Mouse (Mus musculus): ENCODE data around the gene Hrh1.

Gene Hrh1

DNA sequence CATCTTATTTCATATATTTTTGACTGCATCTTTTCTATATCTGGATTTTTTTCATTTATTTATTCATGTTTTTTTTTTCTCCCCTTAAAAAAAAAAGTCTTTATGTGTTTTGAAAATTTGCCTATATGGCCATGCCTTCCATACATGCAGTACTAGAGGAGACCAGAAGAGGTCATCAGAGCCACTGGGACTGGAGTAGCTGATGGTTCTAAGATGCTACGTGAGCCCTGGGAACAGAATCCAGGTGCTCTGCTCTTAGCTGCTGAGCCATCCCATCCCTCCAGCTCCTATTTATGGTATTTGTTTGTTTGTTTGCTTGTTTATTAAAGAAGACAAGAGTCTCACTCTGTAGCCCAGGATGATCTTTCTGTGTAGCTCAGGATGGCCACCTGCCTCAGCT is 8.9 kb downstream of the Hrh1 start:
- DNase-seq (ENCODE audit: low read depth, low spot score), result peak; percentile 44

DNA sequence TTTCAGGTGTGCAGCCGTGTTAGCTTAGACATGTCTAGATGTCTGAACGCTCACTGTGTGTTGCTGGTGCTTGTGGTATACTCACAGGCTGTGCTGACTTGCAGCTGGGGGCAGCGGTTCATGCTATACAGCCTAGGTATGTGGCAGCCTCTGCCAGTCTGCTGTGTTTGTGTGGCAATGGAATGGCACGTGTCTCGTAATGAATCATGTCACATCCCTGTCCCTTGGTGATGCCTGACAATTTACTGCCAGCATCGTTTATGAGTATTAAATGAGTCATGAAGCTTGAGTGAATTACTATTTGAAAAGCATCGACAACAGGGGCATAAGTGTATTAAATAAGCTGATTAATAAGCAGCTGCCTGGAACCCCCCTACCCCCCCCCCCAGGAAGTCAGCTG is 9.3 kb downstream of the Hrh1 start:
- DNase-seq (ENCODE audit: low read depth, low spot score), result no peak

DNA sequence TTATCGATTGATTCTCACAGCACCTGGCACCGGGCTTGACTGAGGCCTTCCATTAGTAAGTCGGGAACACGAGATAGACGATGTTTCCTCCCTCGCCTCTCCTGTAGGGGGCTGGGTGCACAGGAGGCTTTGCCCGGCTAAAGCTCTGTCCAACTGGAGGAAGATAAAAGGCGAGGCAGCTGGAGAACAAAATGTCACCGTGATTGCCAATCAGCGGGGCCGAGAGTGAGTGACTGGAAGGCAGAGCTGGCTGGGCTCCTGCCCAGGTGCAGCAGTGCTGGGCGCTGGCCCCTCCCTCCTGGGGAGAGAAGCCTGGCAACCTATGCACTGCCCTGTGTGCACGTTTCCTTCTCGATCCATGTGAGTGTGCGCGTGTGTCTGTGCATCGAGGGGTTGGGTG is 10.5 kb downstream of the Hrh1 start:
- DNase-seq (ENCODE audit: low read depth, low spot score), result peak; percentile 36

DNA sequence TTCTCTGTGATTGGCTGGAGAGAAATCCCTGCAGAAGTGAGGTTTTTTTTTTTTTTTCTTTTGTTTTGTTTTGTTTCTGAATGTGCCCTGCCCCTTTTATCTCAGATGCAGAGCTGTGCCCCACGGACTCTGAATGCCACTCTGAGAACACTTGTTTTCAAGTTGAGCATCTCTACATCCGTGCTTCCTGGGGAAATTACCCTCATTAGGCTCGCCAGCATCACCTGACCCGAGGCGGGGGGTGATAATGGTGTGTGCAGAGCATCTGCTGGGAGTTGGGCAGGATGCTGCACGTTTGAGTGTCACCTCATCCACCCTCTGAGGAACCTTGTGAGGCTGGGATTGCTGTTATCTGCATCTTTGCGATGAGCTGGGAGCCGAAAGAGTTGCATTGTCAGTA is 14.2 kb downstream of the Hrh1 start:
- no peak for DNase-seq (ENCODE audit: low read depth, low spot score)

DNA sequence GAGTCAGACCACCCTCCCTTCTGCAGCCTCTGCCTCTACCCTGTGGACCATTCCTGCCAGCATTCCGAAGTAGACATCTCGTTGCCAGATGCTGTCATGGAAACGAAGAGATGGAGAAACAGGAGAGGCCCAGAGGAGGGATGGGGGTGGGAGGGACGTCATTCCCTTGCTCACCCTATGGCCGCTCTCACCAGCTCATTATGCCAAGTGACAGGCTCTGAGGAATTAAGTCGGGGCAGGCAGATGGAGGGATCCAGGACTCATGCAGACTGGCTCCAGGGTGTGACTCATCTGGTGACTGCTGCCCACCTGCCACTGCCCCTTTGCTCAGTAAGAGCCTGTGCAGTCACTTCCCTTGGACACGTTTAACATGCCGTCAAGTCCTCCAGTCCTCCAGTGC is 16.8 kb downstream of the Hrh1 start:
- DNase-seq (ENCODE audit: low read depth, low spot score), result no peak

DNA sequence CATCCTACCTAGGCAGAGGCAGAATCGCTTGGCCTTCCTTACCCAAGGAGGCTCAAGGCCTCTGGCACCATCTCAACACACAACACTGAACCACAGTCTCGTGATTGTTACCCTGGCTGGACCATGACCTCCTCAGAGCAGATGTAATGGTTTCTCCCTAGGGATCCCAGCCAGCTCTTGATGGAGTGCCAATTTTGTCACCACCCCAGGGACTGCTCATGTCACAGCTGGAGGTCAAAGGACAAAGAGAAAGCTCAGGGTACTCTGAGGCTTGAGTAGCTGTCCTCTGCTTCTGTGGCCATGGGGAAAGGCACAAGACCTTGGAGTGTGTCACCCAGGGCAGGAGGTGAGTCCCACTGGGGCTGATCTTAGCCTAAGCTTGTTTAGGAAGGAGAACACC is 20.3 kb downstream of the Hrh1 start:
- no peak for DNase-seq (ENCODE audit: low read depth, low spot score)

DNA sequence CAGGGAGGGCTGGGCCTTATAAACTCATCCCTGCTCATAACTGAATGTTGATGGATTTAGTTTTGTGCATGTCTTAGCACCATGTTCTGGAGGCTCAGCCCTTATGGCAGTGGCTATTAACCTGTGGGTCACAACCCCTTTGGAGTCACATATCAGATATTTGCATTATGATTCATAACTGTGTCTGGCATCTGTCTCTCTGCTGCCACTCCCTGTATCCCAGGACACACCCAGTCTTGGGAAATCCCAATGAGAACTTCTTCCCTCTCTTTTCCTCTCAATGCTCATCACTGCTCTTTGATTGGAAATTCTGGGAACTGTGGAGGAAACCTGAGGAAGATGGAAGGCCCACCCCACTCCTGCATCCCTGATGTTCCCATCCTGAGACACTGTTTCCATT is 23.3 kb downstream of the Hrh1 start:
- no peak for DNase-seq (ENCODE audit: low read depth, low spot score)

DNA sequence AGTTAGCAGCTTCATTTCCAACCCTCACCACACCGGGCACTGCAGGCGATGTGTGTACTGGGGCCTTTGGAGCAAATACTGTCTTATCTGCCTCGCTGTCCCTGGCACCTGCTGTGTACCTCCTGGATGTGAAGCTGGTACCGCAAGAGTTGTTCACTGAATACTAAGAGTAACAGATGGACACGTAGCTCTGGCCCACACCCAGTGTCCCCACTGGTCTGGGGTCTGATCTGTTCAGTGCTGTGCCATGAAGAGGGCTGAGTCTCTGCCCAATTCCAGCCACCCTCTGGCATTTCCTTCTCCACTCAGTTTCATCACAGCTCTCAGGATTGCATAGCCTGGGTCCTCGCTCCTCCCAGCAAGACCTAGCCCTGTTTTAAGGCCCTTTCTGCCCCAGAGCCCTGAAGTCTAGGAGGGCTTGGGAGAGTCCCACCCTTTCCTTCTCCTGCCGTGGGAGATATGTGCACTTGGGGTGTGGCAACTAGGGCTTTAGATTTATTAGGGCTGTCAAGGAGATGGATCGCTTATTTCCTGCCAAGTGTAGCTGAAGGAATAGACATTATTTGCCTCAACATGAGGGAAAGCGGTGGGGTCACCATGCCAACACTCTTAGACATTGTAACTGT is 25.4 kb downstream of the Hrh1 start:
- no peak for DNase-seq (ENCODE audit: low read depth, low spot score)

DNA sequence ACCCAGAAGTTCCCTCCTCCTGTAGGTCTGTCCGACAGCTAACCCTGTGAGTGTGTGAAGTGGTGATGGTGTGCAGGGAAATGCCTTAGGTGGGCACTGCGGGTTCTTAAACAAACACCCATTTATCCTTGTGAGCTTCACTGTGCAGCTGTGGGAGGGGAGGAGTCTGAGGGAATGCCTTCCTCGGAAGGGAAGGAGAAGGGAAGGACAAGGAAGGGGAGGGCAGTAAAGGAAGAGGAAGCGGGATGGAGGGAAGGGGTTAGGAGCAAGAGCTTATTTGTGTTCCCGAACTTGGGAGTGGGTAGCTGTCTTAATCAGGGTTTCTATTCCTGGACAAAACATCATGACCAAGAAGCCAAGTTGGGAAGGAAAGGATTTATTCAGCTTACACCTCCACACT is 27.6 kb downstream of the Hrh1 start:
- no peak for DNase-seq (ENCODE audit: low read depth, low spot score)

DNA sequence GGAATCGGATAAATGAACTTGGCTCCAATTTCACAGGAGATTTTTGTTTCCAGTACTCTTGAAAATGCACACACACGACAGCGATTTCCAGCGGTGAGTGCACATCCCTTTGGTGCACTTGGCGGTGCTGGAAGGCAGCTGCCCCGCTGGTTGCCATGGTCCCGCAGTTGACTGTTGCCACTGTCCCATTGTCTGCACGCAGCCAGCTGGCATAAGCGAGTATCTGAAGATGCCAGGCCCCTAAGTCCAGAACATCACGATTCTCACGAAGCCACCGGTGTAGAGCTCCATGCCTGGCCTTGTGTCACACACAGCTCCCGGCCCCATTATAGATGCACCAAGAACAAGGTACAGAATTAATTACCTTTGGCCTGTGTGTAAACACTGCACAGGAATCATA is 29.9 kb downstream of the Hrh1 start:
- DNase-seq (ENCODE audit: low read depth, low spot score), result no peak

DNA sequence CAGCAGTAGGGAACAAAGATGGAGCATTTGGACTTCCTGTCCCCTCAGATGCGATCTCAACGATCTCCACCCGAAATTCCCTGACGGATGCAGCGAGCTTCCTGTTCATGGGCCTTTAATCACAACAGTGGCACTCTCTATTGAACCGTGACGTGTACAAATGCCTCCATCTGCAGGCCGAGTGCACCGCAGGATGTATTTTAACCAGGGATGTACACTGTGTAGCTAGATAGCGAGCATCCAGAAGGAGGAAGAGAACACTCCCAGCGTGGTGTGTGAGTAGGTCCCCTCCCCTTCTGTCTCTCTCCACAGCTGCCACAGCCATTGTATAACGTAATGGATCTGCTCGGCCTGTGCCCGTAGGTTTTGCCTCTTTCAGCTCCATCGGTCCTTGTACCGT is 31.1 kb downstream of the Hrh1 start:
- DNase-seq (ENCODE audit: low read depth, low spot score), result no peak

DNA sequence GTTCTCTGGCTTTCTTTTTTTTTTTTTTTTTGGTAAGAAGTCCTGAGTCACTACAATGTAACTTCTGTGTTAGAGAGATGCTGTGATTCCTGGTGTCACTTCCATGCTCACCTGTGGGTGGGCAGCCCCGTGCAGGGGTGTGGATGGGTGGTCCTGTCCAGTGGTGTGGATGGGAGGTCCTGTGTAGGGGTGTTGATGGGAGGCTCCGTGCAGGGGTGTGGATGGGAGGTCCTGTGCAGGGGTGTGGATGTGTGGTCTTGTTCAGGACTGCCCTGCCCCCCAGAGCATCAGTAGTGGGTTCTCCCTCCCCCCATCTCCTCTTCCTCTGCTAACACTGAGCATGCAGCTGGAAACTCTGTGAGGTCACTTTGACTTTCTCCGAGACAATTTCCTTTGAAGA is 34.9 kb downstream of the Hrh1 start:
- no peak for DNase-seq (ENCODE audit: low read depth, low spot score)

DNA sequence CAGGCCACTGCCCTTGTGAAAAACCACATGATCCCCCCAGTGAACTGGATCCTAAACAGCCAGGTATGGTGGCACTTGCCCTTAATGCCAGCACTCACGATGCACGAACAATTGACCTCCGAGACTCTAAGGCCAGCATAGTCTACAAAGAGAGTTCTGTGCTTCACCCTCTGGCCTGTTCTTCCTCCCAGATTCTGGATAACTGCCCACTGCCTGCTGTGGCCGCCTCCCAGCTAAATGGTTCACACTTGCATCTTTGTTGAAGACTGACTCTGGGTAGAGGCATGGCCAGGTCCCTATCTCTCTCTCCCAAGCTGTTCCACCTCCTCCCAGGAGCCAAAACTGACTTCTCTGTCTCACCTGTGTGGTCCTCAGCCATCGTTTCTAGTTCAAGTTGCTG is 36.8 kb downstream of the Hrh1 start:
- no peak for DNase-seq (ENCODE audit: low read depth, low spot score)

DNA sequence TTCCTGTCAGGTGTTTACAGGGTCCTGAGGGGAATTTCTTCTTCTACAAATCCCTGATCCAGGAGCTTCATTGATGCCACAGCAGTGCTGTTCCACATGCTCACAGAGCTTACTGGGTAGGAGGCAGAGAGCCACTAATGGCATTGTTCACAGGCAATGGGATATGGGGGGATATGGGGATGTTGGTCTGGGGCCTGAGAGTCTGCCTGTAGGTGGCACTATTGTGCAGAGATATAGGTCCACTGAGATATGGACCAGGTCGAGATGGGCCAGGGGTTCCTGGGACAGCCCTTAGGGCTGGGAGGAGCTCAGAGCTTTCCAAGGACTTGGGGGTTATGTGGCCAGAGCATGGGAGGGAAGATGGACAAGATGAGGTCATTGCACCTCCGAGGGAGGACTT is 42.6 kb downstream of the Hrh1 start:
- DNase-seq (ENCODE audit: low read depth, low spot score), result peak; percentile 35

DNA sequence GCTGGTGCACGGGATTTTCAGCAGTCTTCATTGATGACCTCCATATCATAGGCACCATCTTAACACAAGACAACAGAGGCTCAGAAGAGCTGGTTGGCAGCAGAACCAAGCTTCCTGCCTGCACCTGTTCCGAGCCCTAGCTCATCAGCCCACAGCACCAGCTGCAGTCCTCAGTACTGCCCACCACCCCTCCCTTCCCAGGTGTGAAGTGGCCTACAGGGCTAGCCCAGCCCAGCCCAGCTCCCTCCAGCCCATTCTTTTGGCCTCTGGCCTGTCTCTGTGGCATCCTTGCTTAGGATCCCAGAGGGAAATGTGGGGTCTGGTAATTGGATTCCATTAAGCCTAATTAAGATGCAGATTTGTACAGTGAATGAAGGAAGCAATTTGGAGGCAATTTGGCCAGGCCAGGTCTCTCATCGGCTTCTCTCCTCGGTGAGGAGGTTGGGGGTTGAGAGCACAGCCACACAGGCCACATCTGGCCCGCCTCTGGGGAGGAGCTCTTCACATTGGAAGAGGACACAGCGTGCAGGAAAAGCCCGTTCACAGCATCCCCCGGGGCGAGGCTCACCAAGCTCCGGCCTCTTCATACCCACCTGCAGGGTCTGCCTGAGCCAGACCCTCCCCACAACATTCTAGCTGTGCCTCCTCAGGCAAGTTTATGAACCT is 43.2 kb downstream of the Hrh1 start:
- DNase-seq (ENCODE audit: low read depth, low spot score), result no peak

DNA sequence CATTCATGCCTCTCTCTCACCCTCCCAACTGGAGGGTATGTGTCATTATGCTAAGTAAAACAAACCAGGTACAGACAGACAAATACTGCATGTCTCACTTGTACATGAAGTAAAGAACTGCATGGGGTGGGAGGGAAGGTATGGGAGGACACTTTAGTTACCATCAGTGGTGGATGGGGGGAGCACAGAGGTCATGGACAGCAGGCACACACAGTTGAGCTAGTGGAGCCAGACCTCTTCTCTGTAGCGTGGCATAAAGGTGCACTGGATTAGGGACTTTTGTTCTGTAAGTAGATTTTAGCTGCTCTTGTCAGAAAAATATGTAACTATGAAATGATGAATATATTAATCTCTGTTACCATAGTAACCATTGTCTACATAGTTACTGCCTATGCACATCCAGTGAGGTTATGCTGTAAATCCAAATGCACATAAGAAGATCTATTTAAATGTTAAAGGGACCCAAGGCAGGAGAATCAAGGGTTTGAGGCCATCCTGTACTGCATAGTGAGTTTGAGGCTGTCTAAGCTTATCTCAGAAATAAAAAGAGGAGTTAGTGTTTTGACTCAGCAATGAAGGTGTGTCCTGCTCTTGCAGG is 46.6 kb downstream of the Hrh1 start:
- no peak for DNase-seq (ENCODE audit: low read depth, low spot score)

DNA sequence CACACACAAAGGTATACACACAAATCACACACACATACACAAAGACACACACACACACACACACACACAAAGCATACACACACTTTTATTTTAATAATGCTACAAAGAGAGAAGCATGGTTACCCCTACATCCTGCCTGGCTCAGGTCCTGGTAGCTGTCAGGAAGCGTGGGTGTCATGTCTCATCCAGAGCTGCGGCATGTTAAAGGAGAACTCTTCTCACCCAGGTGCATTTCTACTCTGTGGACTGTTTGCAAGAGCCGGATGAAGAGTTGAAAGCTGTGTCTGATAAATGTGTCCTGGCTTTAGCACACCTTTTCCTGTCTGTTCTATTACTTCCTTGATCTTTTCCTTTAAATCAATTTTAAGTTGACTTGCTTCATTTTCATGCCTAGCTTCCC is 47.2 kb downstream of the Hrh1 start:
- no peak for DNase-seq (ENCODE audit: low read depth, low spot score)

DNA sequence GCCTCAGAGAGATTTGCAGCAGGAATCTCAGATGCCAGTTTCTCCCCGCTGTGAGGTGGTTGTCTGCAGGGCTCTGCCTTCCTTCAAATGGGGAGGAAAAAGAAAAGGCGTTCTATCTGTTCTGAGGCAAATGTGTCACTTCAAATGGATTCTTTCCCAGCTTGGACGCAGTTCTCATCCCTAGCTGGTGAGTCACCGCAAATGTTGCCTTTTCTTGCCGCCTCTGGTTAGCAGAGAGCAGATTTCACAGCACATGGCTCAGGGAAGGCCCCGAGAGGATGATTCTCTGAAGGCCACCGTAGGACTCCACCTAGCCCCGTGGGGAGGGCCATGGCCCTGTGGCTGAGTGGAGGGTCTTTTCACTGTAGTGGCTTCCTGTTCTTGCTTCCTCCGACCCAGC is 51.2 kb downstream of the Hrh1 start:
- DNase-seq (ENCODE audit: low read depth, low spot score), result no peak

DNA sequence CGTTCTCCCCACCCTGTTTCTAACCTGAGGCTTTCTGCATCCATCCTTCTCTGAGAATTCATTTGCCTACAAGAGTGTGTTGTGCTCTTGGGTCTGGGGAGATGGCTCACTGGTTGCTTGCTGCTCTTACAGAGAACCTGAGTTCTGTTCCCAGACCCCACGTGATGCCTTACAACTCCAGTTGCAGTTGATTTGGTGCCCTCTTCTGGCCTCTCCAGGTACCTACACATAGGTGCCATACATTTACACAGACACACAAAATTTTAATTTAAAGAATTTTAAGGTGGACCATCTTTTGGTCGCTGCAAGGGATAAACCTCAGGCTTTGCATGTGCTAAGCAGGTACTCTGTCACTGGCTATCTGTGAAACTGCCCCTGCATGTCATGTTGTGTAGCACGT is 57.5 kb downstream of the Hrh1 start:
- peak; percentile 68 for DNase-seq (ENCODE audit: low read depth, low spot score)

DNA sequence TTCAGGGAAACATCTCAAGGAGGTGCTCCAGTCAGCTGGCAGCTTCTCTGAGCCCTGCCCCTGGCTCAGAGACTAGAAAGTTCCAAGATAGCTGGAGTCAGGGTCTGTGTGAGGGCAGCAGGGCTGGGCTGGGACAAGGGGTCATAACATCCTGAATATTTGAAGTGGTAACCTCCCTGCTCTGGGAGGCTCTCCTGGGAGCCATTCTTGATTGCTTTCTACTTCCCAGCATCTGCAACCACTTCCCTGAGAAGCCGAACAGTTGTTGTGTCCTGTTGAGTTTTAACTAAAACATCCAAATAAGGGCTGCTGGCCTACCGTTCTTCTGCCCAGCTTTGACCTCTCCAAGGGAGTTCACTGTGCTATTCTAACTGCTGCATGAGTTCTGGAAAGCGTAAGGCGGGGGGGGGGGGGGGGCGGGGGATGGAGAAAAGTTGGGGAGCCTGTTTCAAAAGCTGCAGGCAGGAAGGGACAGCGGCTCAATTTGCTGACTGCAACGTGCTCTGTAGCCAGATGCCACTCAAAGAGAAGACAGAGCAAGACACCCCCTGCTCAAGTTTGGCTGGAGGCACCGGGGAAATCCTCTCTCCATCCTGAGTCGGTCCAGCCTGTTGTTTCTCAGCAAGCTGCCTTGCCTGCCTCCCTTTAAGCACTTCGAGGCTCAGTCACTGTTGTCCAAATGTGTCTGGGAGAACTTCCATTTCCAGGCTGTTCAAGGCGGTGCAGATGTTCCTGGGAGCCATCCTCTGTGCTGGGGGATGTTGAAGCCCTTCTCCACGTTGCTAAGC is 58.7 kb downstream of the Hrh1 start:
- DNase-seq (ENCODE audit: low read depth, low spot score), result no peak

DNA sequence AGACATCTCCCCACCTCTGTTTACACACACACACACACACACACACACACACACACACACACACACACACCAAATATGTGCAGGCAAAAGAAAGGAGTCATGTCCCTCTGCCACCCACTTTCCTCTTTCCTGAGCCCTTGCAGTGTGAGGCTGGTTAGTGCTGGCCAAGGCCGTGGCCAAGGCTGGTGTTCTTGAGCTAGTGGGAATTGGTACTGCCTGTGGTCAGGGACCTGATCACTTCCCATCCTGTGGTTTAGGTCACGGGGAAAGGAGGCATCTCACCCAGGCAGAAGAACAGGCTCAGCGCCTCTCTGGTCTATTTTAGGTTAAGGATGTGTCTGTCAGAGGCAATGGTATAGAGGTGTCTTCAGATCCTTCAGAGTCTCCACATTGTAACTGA is 59.6 kb downstream of the Hrh1 start:
- no peak for DNase-seq (ENCODE audit: low read depth, low spot score)

DNA sequence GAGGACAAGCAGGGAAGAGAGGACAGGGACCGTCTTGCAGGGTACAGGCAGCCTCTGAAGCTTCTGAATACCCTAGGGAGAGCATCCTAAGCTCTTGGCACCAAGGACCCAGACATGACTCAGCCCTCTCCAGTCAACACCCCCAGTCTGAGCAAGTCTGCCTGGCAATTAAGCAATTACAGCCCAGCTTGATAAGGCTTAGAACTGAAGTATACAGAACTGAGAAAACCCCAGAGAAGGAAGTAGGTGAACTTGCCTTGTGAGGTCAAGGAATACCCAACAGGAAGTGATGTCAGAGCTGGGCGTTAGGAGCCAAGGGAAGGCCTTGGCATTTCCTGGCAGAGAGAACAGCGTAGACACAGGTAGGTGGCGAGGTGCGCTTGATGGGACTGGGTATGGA is 60.5 kb downstream of the Hrh1 start:
- no peak for DNase-seq (ENCODE audit: low read depth, low spot score)

DNA sequence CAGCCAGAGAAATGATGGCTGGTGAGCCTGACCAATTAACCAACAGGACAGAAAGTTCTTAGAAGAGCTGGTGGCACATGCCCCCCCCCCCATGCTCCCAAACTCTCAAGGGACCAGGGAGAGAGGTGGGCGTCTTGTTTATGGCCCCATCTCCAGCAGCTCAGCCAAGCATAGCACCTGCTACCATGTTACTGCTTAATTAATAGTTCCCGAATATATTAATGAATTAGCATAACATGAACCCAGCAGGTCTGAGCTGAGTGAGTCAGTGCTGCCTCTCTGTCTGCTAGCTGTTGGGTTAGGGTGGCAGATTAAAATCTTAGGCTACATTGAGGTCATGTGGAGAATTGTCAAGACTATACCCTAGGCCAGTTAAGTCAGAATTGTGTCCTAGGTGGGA is 62.2 kb downstream of the Hrh1 start:
- no peak for DNase-seq (ENCODE audit: low read depth, low spot score)

Measured in R1 (cell line).